Mouse (Mus musculus): ENCODE measurements at regions not wholly inside any gene's neighbourhood (a gene's known extent, or its start where the extent isn't known, plus 50 kb on each side); places are given as distances from the start of the nearest gene placed in this dataset.

GRCm38 (mm10) chr17:80798281-80798980, 70.1 kb upstream of the Map4k3 start:
- H3K27ac ChIP-seq (ENCODE audit: control insufficient read depth, insufficient read depth, low read depth, low read length, poor library complexity): no peak overlapping the region
- H3K4me3 ChIP-seq (replicated peaks; ENCODE audit: control insufficient read depth, low read depth, low read length): no peak overlapping the region
- no peak for TF ChIP-seq CTCF (IDR thresholded peaks at IDR 0.05; ENCODE audit: control insufficient read depth, insufficient read depth, low read length)
- TF ChIP-seq POLR2A (IDR thresholded peaks at IDR 0.05; ENCODE audit: borderline replicate concordance, control insufficient read depth, low read depth, low read length): no peak
- peaks cover 2% of the 10 kb centered on the region for H3K4me1 ChIP-seq (ENCODE audit: control insufficient read depth, insufficient read depth, low read length)
- 69% methylated on average over 6 of the region's 6 CpGs for WGBS

GRCm38 (mm10) chr17:80796790-80797189, 68.5 kb upstream of the Map4k3 start:
- H3K4me3 ChIP-seq (replicated peaks; ENCODE audit: control insufficient read depth, low read depth, low read length): no peak overlapping the region
- TF ChIP-seq POLR2A (IDR thresholded peaks at IDR 0.05; ENCODE audit: borderline replicate concordance, control insufficient read depth, low read depth, low read length): no peak
- TF ChIP-seq CTCF (IDR thresholded peaks at IDR 0.05; ENCODE audit: control insufficient read depth, insufficient read depth, low read length): no peak
- peaks cover 2% of the 10 kb centered on the region for H3K4me1 ChIP-seq (ENCODE audit: control insufficient read depth, insufficient read depth, low read length)
- WGBS: 89% methylated on average over 5 of the region's 5 CpGs
- no peak overlapping the region for H3K27ac ChIP-seq (ENCODE audit: control insufficient read depth, insufficient read depth, low read depth, low read length, poor library complexity)

- 81% methylated on average over 8 of the region's 8 CpGs for WGBS
- TF ChIP-seq CTCF (IDR thresholded peaks at IDR 0.05; ENCODE audit: control insufficient read depth, insufficient read depth, low read length): no peak
- TF ChIP-seq POLR2A (IDR thresholded peaks at IDR 0.05; ENCODE audit: borderline replicate concordance, control insufficient read depth, low read depth, low read length): no peak
- no peak overlapping the region for H3K27ac ChIP-seq (ENCODE audit: control insufficient read depth, insufficient read depth, low read depth, low read length, poor library complexity)
These were observed 68.1 kb upstream of the Map4k3 start for GRCm38 (mm10) chr17:80796386-80796785.

GRCm38 (mm10) chr17:80795453-80796105, 67.3 kb upstream of the Map4k3 start:
- Histone ChIP-seq H3K4me3 (replicated peaks; ENCODE audit: control insufficient read depth, low read depth, low read length) (no peak overlapping the region), H3K27ac (ENCODE audit: control insufficient read depth, insufficient read depth, low read depth, low read length, poor library complexity) (no peak overlapping the region), H3K4me1 (ENCODE audit: control insufficient read depth, insufficient read depth, low read length) (no peaks in the 10 kb centered on the region)
- 77% methylated on average over 8 of the region's 8 CpGs for WGBS
- TF ChIP-seq POLR2A (IDR thresholded peaks at IDR 0.05; ENCODE audit: borderline replicate concordance, control insufficient read depth, low read depth, low read length): no peak
- no peak for TF ChIP-seq CTCF (IDR thresholded peaks at IDR 0.05; ENCODE audit: control insufficient read depth, insufficient read depth, low read length)

More at GRCm38 (mm10) chr17:80796386-80796785, 68.1 kb upstream of the Map4k3 start:
- H3K4me1 ChIP-seq (ENCODE audit: control insufficient read depth, insufficient read depth, low read length): no peaks in the 10 kb centered on the region; the same call in 1 of the 2 replicates
- no peak overlapping the region for H3K4me3 ChIP-seq (replicated peaks; ENCODE audit: control insufficient read depth, low read depth, low read length)

GRCm38 (mm10) chr17:80792605-80793004, 64.3 kb upstream of the Map4k3 start:
- Histone ChIP-seq H3K4me3 (replicated peaks; ENCODE audit: control insufficient read depth, low read depth, low read length) (no peak overlapping the region), H3K27ac (ENCODE audit: control insufficient read depth, insufficient read depth, low read depth, low read length, poor library complexity) (no peak overlapping the region), H3K4me1 (ENCODE audit: control insufficient read depth, insufficient read depth, low read length) (no peaks in the 10 kb centered on the region)
- no peak for TF ChIP-seq CTCF (IDR thresholded peaks at IDR 0.05; ENCODE audit: control insufficient read depth, insufficient read depth, low read length)
- no peak for TF ChIP-seq POLR2A (IDR thresholded peaks at IDR 0.05; ENCODE audit: borderline replicate concordance, control insufficient read depth, low read depth, low read length)
- WGBS: 29% methylated on average over 4 of the region's 4 CpGs

GRCm38 (mm10) chr17:80789706-80790105, 61.4 kb upstream of the Map4k3 start:
- TF ChIP-seq CTCF (IDR thresholded peaks at IDR 0.05; ENCODE audit: control insufficient read depth, insufficient read depth, low read length): no peak
- no peak for TF ChIP-seq POLR2A (IDR thresholded peaks at IDR 0.05; ENCODE audit: borderline replicate concordance, control insufficient read depth, low read depth, low read length)
- WGBS: 52% methylated on average over 12 of the region's 12 CpGs
- Histone ChIP-seq H3K27ac (ENCODE audit: control insufficient read depth, insufficient read depth, low read depth, low read length, poor library complexity) (no peak overlapping the region), H3K4me1 (ENCODE audit: control insufficient read depth, insufficient read depth, low read length) (no peaks in the 10 kb centered on the region), H3K4me3 (replicated peaks; ENCODE audit: control insufficient read depth, low read depth, low read length) (no peak overlapping the region)

- H3K27ac ChIP-seq (ENCODE audit: control insufficient read depth, insufficient read depth, low read depth, low read length, poor library complexity): no peak overlapping the region
- no peaks in the 10 kb centered on the region for H3K4me1 ChIP-seq (ENCODE audit: control insufficient read depth, insufficient read depth, low read length)
- 76% methylated on average over 3 of the region's 3 CpGs for WGBS
- TF ChIP-seq POLR2A (IDR thresholded peaks at IDR 0.05; ENCODE audit: borderline replicate concordance, control insufficient read depth, low read depth, low read length): no peak
- TF ChIP-seq CTCF (IDR thresholded peaks at IDR 0.05; ENCODE audit: control insufficient read depth, insufficient read depth, low read length): no peak
- H3K4me3 ChIP-seq (replicated peaks; ENCODE audit: control insufficient read depth, low read depth, low read length): no peak overlapping the region
These were observed 60.7 kb upstream of the Map4k3 start for GRCm38 (mm10) chr17:80789000-80789399.

- Histone ChIP-seq H3K27ac (ENCODE audit: control insufficient read depth, insufficient read depth, low read depth, low read length, poor library complexity) (no peak overlapping the region), H3K4me3 (replicated peaks; ENCODE audit: control insufficient read depth, low read depth, low read length) (no peak overlapping the region), H3K4me1 (ENCODE audit: control insufficient read depth, insufficient read depth, low read length) (no peaks in the 10 kb centered on the region)
- TF ChIP-seq CTCF (IDR thresholded peaks at IDR 0.05; ENCODE audit: control insufficient read depth, insufficient read depth, low read length) (no peak), POLR2A (IDR thresholded peaks at IDR 0.05; ENCODE audit: borderline replicate concordance, control insufficient read depth, low read depth, low read length) (no peak)
- 67% methylated on average over 2 of the region's 2 CpGs for WGBS
These were observed 58.6 kb upstream of the Map4k3 start for GRCm38 (mm10) chr17:80786858-80787257.
